Mouse (Mus musculus) Patski (cell line): ENCODE data around the gene Best1. TPM values are rescaled to one million over a fixed set of nuclear protein-coding genes. Genes with fewer than 3 reads are reported as not detected.

ENCODE experiments used
- ATAC-seq: fragments of 100-300 bp; one replicate; pipeline ENCODE4 v1.8.0; 2021
- CTCF ChIA-PET: fragments of 350-600 bp; sonication (Branson Sonifier 250); formaldehyde crosslinking; loops from one replicate; lab custom pipeline; 2022; ENCODE audit warnings: inconsistent platforms; lab: Charles Lee
- POLR2A ChIA-PET: fragments of 350-600 bp; sonication (Branson Sonifier 250); formaldehyde crosslinking; loops from one replicate; lab custom pipeline; 2022; ENCODE audit warnings: antibody characterized with exemption, inconsistent platforms; lab: Charles Lee
- DNase-seq: peaks from one replicate; pipeline ENCODE4 v3.0.0-alpha.2; 2011; ENCODE audit warnings: low read depth, low spot score
- H3K27me3 ChIP-seq: fragments of 371-371 bp; one replicate; pipeline ENCODE4 v1.5.1; 2021
- CTCF ChIP-seq: fragments of 100-300 bp; IDR thresholded peaks from one replicate; pipeline ENCODE4 v1.5.1; 2021
- in situ Hi-C: fragments of 300-500 bp; cut with MboI; formaldehyde crosslinking; loops from 3 replicates; pipeline ENCODE4 v1.11.1; 2018; ENCODE audit warnings: low pct_unique_long_range_greater_than_20kb, mixed read lengths
- polyA plus RNA-seq: library from polyadenylated mRNA; unstranded; gene quantifications from one replicate; pipeline ENCODE4 v1.2.3, GENCODE M21; 2021

Gene Best1
- polyA plus RNA-seq, 1 experiment from 2014 or later, result not detected

DNA sequence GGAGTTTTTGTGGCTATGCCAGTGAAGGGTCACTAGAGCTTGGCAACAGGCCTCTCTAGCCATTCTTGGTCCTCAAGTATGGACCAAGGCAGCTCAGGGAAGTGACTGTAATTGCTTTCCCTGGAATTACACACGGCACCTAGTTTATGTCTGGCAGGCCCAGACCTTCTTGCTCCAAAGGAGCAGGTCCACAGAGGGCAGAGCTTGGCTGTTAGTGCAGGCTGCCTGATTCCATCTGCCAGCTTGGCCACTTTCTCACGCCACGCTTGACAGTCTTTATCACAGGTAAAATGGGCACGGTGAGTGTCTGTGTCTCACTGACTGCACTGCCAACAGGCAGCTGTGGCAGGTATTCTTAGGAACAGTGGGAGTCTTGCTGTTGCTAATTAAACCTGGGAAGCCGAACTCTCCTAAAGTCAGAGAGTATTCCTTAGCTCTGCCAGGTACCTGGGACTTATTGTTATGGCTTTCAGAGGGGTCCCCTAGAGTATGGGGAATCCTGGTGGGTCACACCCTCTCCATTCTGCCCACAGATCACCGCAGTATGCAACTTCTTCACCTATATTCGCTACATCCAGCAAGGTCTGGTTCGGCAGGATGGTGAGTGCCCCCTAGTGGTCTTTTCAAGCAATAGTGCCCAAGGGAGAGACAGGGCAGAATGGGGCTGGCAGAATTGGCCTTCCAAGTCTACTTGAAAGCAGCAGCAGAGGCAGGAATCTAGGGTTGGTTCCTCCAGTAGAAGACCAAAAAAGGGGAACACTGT, 32.0 kb upstream of the Best1 start:
- in situ Hi-C loops, result no loop called here
- no peaks in the 10 kb centered on the region for H3K27me3 ChIP-seq
- ChIA-PET CTCF (interaction anchor here (0.9 to 8.3 kb wide), 18 partner anchors 10 to 165 kb away, joined by 3 to 78 read pairs (median 4); partner anchors contain the start of genes Best1 and Rab3il1), POLR2A (interaction anchor here (1.4 kb wide), 1 partner anchor 10 kb away, joined by 4 read pairs; no protein-coding TSS in a partner anchor)
- no peak for TF ChIP-seq CTCF
- DNase-seq, result no peak
- peak; percentile 36 for ATAC-seq

DNA sequence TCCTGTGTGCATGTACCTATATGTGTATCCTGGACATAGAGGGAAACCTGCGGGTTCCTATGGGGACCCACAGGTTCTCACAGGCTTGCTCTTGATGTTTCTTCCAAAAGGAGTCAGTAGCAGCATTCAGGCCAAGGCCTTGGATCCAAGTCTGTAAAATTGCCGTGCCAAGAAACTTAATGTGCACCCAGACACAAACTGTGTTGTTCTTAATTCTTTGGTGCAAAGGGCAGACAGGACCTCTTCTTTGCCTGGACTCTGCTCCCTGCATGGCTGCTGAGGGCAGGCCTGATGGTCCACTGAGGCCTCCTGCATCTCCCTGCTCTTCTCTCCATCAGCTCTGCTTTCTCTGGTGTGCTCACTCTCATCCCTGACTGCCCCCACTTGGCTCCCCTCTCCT, 28.3 kb upstream of the Best1 start:
- in situ Hi-C loops, result no loop called here
- no peaks in the 10 kb centered on the region for H3K27me3 ChIP-seq
- ATAC-seq, result no peak
- POLR2A ChIA-PET, result interaction anchor here (0.6 kb wide), 1 partner anchor 8 kb away, joined by 3 read pairs; no protein-coding TSS in a partner anchor
- CTCF ChIA-PET, result interaction anchor here (0.6 to 3.0 kb wide), 4 partner anchors 9 to 394 kb away, joined by 3 to 11 read pairs (median 4); no protein-coding TSS in a partner anchor
- no peak for DNase-seq
- TF ChIP-seq CTCF, result no peak

DNA sequence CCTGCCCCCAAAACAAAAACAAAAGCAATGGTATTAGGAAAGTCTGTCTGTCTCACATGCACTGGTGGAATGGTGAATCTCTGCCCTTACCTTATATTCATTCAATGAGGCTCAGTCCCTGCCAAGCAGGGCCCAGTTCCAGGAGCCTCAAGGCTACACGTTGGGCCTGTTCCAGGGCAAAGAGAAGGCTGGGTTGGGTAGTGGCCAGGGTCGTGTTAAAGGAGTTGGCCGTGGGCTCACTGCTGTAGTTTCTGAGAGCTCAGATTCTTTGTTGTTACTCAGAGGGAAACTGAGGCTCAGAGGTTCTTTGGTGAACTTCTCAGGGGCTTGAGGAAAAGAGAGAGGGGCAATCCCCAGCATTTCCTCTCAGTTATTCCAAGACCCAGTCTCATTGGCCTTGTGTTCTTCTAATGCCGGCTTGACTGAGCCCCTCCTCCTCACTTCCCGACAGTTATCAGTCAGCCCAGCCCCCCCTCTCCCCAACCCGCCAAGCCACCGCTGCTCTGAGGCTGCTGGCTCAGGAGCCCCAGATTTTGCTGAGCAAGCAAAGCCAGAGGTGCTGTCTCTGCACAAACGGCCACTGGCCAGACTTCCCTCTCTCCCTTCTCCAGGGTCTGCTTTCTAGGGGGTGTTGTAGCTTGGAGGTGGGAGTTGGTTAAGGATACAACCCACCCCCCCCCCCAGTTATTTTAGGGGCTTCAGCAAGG, 23.9 kb upstream of the Best1 start:
- no peak for TF ChIP-seq CTCF
- ChIA-PET CTCF (interaction anchor here (0.8 to 2.5 kb wide), 4 partner anchors 10 to 109 kb away, joined by 3 to 7 read pairs (median 3); no protein-coding TSS in a partner anchor), POLR2A (no interaction called here)
- no peak for DNase-seq
- in situ Hi-C loops, result no loop called here
- ATAC-seq, result no peak
- no peaks in the 10 kb centered on the region for H3K27me3 ChIP-seq

DNA sequence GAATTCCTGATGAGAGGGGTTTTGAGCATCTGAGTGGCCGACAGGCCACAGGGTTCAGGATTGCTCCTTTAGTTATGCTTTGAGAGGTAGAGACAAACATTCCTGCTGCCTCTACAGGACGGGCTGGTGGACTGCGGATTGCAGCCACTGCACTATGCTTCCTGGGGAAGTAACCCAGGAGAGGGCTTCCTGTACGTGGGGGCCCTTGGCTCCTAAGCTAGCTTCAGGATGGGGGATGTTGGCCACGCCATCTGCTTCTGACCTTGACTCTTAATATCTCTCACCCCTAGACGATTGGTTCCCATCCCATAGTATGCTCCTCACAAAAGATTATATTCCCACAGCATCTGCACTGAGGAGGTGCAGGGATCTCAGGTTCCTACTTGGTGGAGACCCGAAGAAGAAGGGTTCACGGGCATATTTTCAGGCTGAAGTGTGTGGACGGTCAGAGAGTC, 21.9 kb upstream of the Best1 start:
- no peak for TF ChIP-seq CTCF
- ATAC-seq, result peak; percentile 31

DNA sequence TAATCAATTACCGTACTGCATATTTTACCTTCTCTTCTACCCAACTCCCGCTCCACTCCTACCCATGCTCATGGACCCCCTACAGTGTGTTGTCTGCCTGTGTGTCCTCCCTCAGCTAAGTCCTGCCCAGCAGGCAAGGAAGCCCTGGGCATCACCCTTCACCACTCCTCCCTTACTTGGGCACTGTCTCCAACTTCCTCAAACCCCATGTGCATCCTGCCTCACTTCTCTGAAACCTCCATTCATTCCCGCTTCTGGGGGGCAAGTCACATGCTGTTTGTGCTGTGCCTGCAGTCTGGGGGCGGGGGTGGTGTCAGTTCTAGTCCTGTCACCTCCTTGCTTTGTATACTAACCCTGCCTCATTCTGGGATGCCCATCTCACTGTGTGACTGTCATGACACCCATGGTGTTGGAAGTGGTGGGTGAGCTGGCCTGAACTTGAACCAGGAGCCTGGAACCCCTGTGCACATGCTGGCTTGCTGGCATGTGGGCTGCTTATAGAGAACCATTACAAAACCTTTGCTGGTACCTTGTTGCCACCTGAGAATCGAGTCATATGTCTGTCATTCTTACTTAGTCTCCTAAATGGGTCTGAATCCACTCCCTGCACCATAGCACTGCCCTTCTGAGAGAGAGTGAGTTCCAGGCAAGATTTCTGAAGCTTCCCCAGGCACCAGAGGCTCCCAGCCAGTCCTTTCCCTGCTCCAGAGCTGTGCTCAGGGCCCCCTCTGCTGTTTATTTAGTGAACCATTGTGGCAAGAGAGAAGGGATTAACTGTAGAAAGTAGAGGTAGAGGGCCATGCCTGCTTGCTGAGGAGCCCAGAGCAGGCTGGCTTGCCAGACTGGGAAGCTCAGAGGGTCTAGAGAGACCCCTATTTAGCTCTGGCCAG, 21.2 kb upstream of the Best1 start:
- POLR2A ChIA-PET, result interaction anchor here (0.8 to 2.1 kb wide), 4 partner anchors 10 to 67 kb away, joined by 3 to 4 read pairs (median 4); no protein-coding TSS in a partner anchor
- in situ Hi-C loops, result no loop called here
- DNase-seq (no peak), ATAC-seq (peak; percentile 71)
- CTCF ChIA-PET, result interaction anchor here (0.7 to 4.1 kb wide), 13 partner anchors 8 to 111 kb away, joined by 3 to 36 read pairs (median 6); partner anchors contain the start of genes Best1 and Rab3il1
- no peaks in the 10 kb centered on the region for H3K27me3 ChIP-seq
- no peak for TF ChIP-seq CTCF

More for the DNA sequence above, 21.9 kb upstream of the Best1 start:
- CTCF ChIA-PET, result interaction anchor here (1.4 to 4.1 kb wide), 10 partner anchors 8 to 112 kb away, joined by 4 to 36 read pairs (median 7); partner anchors contain the start of genes Best1 and Rab3il1
- in situ Hi-C loops, result no loop called here
- H3K27me3 ChIP-seq, result no peaks in the 10 kb centered on the region
- DNase-seq, result no peak
- POLR2A ChIA-PET, result interaction anchor here (1.7 to 2.1 kb wide), 2 partner anchors 10 to 67 kb away, joined by 4 read pairs; no protein-coding TSS in a partner anchor

DNA sequence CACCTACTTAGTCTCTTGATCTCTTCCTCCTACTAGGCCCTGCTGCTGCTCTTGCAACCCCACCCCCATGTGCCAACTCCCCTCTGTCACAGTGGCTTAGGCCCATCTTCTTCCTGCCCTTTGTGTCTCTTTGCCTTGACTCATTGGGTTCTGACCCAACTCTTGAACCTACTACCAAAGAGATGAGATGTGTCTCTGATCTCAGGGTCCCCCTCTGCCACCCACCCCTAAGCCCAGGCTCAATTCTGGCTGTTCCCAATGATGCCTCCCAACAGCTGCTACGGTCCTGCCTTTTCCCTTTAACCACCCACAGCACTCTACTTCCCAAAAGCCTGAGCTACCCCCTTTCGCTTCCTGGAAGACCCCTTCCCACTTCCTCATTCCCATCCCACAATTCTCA, 20.5 kb upstream of the Best1 start:
- in situ Hi-C loops, result no loop called here
- H3K27me3 ChIP-seq, result no peaks in the 10 kb centered on the region
- no peak for DNase-seq
- no peak for TF ChIP-seq CTCF
- POLR2A ChIA-PET, result interaction anchor here (0.8 to 2.1 kb wide), 4 partner anchors 11 to 68 kb away, joined by 3 to 4 read pairs (median 4); no protein-coding TSS in a partner anchor
- no peak for ATAC-seq
- CTCF ChIA-PET, result interaction anchor here (0.7 to 4.1 kb wide), 9 partner anchors 10 to 111 kb away, joined by 3 to 36 read pairs (median 6); partner anchors contain the start of genes Best1 and Rab3il1

DNA sequence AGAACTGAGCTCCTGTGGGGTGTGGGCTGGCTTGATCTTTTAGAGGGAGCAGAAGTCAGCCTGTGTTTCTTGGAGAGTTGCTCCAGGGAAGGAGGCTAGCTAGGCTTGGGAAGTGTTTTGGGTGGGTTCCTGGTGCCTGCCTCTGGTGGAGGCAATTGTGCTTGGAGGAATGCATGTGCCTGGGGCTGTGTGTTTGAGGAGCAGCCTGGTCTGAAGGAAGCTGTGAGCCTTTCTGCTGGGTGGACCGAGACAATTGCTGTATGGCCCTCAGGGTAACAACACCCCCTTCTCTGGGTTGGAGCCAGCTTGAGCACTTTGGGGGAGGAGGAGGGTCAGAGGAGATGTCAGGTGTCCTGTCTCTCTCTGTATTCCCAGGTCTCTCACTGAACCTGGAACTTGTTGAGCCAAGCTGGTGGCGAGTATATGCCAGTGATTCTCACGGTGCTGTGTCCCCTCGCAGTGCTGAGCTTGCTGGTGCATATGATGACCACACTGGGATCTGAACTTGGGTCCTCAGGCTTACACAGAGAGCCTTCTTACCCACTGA, 17.9 kb upstream of the Best1 start:
- DNase-seq (no peak), ATAC-seq (no peak)
- POLR2A ChIA-PET, result interaction anchor here (0.5 kb wide), 1 partner anchor 109 kb away, joined by 5 read pairs; no protein-coding TSS in a partner anchor
- CTCF ChIA-PET, result interaction anchor here (0.7 to 4.1 kb wide), 7 partner anchors 12 to 95 kb away, joined by 3 to 19 read pairs (median 4); partner anchors contain the start of gene Best1
- in situ Hi-C loops, result no loop called here
- no peak for TF ChIP-seq CTCF
- H3K27me3 ChIP-seq, result no peaks in the 10 kb centered on the region

DNA sequence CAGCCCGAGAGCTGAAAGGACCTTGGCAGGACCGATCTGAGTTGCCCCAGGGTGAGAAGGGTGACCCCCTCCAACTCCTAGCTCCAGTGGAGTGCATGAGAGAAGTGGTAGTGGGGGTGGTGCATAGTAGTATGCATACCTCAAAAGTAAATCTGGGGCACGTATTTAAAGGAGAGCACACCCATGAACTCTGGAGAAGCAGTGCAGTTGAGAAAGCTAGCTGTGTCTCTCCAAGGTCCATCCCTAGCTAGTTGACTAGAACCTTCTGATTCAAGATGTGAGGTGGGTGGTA, 17.0 kb upstream of the Best1 start:
- no peak for ATAC-seq
- no peak for TF ChIP-seq CTCF

More for the DNA sequence above, 17.0 kb upstream of the Best1 start:
- no peak for DNase-seq
- POLR2A ChIA-PET, result no interaction called here
- H3K27me3 ChIP-seq, result no peaks in the 10 kb centered on the region
- in situ Hi-C loops, result no loop called here
- CTCF ChIA-PET, result interaction anchor here (0.9 to 4.1 kb wide), 7 partner anchors 11 to 27 kb away, joined by 3 to 19 read pairs (median 5); partner anchors contain the start of gene Best1
